Mouse (Mus musculus) gastrocnemius, postnatal 4 days (tissue): Measurements from ENCODE around the gene Mapk6. TPM values are rescaled to one million over a fixed set of nuclear protein-coding genes. Genes with fewer than 3 reads are reported as not detected.

Experiments used
- DNase-seq, 2 experiments: peaks; one replicate each; pipeline ENCODE4 v3.0.0; 2021 to 2022; ENCODE audit warnings: low spot score in 2 of 2, mixed read lengths in 2 of 2
- total RNA-seq, 2 experiments: library from RNA; stranded (reverse); gene quantifications; 2 replicates each; pipeline ENCODE4 v1.2.3; 2021

Mapk6 gene
- total RNA-seq, 2 experiments from 2014 or later: 49.1 to 51.6 TPM

DNA sequence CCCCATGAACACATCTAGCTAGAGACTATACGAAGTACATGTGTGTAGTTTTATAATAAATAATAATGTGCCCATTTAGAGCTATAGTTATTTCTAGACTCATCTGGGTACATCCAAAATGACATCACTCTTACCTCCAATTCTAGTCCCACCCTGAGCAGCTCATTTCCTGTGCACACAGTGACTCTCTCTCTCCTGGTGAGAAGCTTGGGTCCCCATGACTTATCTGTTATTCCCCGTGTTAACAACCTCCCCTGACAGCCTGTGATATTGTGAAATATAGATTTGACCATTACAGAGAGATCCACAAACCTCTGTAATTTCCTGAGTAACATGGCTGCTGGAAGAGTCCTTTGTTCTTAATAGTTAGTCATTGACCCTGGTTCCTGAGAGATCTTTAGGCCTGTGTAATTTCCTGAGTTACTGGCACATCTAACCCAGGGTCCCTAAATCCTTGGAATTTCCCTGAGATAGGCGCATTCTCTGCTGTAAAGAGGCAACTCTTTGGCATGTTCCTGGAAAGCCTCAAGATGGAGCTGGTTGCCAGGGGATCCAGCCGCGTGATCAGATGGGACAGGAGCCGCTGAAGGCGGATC is 16.1 kb upstream of the Mapk6 start:
- no peak for DNase-seq

DNA sequence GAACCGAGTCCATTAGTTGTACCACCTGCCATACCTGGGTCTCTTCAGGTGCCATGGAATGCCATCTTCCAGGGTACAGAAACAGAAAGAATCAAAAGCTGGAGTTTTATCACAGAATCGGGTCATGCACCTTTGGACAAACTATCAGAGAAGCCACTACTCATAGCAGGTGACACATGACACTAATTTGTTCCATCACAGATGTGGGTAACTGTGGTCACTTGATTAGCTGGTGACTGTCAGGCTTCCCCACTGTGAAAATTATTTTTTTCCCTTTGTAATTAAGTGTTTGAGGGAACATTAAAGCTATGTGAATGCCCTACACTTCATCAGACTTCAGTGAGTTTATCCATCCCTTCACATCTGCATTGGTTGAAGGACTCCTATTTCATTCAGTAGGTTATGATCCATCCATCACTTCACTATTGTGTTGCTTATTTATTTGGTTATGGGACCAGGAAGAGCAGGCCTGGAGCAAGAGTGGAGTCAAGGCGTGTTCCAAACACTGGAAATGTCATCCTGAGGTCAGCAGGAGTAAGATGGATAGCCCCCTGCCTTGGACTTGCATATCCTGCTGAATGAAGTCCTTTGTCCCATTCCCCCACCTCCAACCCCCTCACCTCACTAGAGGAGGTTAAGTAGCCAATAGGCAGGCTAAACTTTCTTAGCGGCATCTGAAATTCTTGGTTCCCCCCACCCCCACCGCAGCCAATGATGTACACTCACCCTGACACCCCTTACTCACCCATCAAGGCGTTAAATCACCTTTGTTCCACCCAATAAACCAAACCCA is 14.7 kb upstream of the Mapk6 start:
- no peak for DNase-seq

DNA sequence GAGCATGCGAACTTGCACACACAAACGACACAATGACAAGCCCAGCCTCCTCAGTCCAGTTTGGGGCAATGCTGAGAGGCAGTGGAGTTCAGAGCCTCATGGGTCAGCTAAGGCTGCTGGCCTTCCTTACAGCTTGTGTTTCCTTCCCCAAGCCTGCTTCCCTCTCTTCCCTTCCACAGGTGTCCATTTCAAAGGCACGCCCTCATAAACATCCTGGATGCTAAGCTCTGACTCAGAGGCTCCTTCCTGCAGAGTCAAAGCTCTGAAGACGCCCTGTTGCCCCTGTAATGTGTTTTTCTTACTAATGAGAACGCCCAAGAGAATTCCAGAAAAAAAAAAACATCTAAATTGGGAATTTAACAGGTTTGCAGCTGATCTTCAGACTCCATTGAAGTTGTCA is 13.9 kb upstream of the Mapk6 start:
- DNase-seq: no peak

DNA sequence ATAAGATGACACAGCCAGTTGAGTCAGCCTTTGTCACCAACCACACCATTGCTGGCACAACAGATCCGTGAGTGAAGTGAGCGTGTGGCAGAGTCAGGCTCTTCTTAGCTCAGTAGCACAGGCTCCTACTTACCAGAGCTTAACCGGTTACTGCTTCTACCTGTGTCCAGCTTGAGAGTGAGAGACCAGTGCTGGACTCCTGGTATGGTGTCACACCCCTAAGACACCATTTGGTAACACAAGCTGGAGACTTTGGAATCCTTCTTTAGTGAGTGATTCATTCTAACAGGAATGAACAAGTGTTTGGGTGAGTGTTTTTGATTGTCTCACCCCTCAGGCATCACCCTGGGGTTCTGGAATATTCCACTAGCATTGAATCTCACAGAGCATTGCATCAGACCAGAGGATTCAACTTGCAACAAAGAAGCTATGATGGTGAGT is 12.5 kb upstream of the Mapk6 start:
- DNase-seq: no peak

DNA sequence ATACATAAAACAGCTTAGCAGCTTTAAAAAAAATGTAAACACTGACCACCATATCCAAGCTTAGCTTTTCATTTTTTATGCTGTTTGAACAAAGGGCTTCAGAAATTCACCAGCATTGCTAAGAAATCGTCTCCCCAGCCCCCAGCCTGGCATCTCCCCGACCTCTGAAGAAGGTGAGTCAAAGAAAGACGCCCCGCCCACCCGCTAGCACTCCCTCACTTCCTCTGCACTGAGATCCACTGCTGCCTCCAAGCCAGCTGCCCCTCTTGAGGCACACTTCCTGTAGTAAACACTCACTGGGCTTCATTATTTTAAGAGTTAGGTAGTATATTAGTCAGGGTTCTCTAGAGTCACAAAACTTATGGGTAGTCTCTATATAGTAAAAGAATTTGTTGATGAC is 4.4 kb upstream of the Mapk6 start:
- no peak for DNase-seq

DNA sequence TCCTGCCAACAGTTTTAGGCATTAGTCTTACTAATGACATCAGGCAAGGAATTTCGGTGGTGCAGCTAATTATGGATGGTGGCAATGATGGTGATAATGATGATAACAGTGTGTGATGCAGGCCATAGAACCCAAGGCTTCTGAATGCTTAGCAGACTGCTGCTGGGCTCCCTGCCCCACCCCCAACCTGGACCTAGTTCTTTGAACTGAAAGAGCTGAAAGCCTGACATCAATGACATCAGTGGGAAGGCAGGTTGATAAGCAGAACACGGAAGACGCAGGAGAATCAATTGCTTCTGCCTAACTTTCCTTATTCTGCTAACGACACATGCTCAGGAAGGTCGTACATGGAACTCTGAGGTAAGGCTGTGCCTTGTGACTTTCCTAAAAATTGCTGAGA is 3.4 kb upstream of the Mapk6 start:
- no peak for DNase-seq

DNA sequence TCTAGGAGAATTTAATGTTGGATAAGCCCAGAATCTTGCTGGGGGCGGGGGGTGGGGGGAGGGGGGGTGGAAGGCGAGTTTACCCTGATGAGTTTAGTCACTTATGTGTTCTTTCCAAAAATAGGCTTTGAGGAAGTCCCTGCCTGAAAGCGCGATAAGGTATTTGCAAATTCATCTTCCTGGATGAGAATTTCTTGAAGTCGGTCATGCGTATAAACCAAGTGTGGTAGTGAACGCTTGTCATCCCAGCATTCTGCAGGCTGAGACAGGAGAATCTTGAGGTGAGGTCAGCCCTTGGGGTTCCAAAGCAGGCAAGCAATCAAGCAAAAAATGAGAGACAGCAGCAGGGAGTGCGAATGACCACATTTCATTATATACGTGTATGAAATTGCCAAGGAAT is 1.8 kb upstream of the Mapk6 start:
- no peak for DNase-seq

DNA sequence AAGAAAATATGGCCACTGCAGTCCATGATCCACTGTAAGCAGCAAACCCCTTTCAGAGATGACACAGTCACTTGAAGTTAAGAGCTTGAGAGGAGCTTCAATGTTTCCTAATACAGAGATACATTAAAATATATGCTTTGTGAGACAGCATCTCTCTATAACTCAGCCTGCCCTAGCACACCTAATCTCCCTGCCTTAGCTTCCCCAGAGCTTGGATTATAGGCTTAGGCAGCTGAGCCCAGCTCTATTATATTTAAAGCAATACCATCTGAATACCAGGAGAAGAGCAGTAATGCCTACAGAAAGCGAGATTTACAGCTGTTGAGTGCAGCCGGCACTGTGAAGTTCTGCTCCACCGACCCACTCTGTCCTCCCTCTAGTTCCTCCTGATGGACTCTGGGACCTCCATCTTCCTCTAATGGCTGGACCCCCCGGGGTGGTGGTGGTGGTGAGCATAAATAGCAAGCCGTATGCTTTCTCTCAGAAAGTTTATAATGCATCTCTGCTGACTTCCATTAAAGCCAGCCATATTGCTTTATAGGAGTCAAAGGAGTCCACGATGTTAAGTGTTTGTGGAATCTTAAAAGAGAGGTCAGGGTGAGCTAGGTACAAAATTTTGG is 1.2 kb upstream of the Mapk6 start:
- no peak for DNase-seq

DNA sequence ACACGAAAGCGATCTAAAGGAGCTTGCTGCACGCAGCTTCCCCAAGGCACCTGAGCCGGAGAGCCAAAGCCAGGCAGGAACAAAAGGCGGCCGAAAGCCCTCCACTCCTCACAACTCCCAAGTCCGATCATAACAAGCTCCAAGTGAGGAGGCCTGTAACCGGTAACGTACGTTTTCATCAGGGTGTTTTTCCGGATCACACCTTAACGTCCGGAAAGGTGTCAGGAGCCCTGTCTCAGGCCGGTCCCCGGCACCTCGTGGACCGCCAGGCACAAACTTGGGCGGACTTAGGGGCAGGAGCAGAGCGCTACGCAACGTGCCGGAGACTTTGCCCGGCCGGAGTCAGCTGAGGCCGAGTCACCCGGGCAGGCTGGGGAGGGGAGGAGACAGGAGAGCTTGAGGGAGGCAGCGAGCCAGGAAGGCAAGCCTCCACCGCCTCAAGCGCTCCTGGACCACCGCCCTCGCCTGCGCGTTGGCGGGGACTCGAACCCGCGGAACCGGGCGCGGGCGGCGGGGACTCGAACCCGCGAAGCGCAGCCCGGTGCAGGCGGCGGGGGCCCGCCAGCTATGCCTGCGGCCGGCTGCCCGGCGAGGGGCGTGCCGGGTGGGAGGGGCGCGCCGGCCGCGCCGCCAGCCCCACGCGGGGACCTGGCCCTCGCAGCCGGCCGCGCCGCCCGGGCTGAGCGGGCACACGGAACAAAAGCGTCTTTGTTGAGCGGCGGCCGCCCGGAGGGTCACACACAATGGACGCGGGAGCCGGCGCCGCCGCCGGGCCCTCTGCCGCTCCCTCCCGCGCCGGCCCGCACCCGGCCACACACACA is 564 bp downstream of the Mapk6 start:
- peak; percentile 55 to 78 for DNase-seq

DNA sequence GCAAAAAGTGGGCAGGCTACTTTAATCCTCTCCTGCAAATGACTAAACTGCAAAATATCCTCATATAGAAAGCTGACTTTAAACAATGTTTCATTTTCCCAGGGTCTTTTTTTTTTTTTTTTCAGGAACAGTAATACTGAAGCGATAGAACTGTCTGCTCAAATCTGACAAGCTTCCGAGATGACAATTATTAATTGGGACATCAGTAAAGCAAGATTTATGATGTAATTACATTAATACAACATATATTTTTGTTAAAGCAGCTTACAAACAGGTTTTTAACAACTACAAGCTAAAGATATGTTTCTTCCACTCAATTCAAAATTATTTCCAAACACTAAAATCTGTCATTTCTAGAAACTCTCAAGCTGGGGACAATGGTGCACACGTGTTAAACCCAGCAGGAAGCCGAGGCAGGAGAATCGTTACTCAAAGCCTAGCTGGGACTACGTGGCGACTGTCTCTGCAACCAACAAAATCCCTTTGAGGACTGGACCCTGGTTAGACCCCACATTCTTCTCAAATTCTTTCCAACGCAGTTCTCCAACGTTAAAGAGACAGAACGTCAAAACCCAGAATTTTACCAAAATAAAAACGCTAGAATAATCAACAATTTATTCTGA is 1.5 kb downstream of the Mapk6 start:
- no peak for DNase-seq

DNA sequence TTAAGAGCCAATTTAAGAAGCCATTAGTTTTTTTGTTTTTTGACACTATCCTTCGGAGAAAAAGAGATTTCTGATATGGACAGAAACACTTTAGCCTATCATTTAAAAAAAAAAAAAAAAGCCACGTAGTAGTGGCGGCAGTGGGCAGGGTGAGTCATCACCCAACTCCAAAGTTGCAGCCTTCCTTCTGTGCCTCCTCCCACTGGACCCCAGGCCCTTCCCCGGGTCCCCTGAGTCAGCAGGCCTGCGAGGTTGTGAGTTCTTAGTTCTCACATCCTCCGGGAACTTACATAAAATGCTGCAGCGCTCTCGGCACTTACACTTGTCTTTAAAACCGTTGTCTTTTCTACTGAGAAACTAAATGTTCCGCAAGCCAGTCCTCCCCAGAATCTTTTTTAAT is 2.0 kb downstream of the Mapk6 start:
- DNase-seq: no peak

DNA sequence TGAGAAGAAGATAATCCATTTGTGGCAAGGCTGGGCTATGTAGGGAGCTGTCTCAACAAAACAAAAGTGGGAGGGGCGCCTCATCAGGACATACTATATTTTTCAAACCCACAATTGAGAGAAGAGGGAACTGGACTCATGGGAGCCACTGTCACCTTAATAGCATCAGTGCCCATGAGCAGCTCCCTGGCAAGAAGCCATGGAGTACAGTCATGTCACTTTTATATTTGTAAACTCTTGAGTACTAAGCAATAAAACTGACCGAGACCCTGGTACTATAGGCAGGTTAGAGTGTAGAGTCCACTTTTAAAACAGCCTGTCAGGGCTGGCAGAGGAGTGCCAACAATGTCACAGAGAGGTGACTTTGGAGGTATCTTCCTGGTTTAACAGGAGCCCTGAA is 3.7 kb downstream of the Mapk6 start:
- DNase-seq: no peak

DNA sequence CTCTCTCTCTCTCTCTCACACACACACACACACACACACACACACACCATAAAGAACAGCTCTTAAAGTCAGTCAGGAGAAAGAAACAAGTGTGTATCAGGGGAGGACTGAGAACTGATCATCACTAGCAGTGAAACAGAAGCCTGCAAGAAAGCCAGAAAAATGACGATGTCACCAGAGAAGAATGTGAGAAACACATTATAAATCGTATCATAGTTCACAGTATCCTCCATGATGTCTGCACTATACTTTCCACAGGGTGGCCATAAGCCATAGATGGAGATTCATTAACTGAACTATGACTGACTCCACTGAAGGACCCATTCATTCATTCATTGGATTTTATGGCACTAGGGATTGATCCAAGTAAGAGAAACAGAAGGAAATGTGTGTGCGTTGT is 6.3 kb downstream of the Mapk6 start:
- DNase-seq: no peak

DNA sequence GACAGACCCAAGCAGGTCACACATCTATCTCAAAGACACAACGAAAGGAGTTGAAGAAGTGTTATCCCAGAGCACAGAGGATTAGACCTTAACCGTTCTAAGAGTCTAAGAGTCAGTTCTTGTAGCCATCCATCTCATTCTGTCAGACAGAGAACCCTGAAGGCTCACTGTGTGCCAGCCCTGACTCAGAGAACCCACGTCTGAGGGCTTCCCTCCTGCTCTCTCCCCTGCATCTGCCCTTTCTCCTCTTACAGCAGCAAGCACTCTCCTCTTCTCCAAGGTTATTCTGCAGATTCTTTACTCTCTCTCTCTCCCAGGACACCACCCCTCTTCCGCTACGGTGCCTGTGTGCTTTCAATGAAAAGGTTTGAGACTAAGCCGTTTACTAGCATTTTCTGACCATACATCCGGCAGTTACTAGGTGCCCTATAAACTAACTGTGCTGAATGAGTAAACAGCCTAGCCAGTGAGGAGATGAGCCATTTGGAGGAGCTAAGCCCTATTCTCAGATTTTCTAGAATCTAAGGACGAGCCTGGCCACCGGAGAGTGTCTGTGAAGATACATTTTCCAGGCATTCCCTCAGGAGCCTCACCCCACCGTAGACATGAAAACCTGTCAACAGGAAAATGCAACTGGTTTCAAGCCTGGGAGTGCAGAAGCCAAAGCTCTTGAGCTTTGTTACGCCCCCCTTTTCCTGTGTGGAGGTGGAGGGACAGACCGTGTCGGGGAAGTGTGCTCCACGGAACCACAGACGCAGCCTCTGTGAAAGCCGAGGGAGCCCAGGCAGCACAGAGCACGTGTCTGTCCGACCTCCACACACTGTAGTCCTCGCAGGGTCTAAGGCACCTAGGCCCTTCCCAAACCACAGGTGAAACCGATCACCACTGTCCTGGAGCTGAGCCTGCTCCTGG is 8.0 kb downstream of the Mapk6 start:
- no peak for DNase-seq

DNA sequence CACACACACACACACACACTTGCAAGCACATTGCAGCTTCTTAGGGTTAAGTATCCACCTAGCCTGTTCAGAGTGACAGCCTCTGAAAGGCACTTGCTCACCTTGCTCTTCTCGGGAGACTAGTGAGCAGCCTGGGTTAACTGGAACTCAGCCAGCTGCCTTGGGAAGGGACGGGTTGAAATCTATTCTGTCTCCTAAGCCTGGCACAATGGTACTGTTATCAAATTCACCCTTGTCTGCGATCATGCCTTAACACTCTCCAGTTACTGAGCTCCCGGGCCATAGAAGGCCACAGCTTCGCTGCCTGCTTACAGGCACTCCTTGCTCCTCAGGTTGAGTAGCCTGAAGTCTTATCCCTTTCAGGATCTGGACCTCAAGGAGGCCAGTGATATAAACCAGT is 9.2 kb downstream of the Mapk6 start:
- no peak for DNase-seq

DNA sequence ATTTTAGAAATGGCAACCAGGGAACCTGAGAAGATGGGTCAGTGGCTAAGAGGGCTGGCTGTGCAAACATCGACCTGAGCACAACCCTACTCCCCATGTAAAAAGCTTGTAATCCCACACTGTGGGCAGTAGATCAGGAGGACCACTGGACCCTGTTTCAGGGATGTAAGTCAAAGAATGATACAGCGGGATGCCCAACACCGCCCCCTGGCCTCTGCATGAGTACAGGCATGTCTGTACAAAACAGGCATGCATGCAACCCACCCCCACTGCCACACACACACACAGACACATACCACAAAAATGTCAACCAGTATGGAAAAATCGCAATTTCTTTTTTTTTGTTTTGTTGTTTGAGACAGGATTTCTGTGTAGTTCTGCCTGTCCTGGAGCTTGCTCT is 10.7 kb downstream of the Mapk6 start:
- no peak for DNase-seq

DNA sequence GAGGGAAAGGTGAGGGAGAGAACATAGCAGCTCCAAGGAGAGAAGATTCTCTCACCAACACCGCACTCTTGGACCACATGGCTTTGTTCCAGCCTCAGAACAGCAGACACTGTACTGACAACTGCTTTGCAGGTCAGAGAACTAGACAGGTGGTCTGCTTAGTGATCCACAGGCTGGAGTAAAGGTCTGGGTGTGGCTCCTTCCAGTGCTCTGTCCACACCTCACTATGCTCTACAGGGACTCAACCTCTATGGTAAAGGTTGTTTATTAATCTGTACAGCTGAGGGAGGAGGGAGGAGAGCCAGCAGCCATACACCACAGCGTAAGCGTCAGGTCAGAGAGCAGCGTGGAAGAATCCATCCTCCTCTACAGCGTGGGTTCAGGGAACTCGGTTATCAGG is 13.8 kb downstream of the Mapk6 start:
- DNase-seq: no peak

DNA sequence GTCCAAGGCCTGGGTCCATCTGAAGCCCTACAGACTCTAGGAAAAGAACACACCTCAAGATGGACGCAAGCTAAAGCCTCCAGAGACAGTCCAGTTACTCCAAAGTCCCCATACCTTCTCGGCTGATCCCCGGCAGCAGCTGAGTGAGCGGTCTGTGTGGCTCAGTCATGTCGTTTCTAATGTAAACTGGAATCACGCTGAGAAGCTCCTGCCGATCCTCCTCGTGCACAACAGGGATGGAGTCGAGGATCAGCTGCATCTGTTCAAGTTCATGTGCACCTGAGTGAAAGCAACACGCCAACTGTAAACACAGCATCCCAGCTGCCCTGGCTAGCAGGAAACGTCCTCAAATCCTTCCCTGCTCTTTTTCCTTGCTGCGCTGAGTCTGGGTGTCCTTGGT is 16.6 kb downstream of the Mapk6 start:
- DNase-seq: no peak

DNA sequence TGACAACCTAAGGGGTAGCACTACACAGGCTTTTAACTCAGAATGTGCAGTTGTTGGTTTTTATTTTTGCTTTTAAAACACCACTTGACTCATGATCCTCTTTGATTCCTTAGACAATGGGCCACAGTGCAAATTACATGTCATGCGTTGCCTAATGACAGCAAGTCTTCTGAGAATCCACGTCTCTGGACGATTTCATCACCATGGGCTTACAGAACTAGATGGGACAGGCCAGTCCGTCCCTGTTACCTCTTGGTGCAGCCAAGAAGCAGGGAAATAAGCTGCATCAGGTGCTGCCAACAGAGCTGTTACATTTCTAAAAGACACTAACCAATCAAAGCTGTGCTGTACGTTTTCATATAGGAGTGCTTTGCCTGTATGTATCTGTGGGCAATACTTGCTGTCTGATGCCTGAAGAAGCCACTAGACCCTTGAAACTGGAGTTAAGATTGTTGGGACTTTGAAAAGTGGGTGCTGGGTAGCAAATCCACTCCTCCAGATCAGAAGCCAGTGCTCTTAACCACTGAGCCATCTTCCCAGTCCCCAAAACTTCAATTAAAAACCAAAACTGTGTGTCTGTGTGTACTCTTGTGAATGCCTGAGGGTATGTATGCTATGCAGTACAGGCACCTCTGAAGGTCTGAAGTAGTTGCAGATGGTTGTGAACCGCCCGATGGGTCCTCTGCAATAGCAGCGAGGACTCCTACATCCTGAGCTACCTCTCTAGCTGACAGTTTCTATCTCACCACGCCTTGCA is 24.4 kb downstream of the Mapk6 start:
- DNase-seq: no peak
